Mouse (Mus musculus): Measurements from ENCODE around the gene Acss1.
A peak's percentile ranks its signal among the peaks of the same experiment; 100 is the strongest.

Acss1 gene

DNA sequence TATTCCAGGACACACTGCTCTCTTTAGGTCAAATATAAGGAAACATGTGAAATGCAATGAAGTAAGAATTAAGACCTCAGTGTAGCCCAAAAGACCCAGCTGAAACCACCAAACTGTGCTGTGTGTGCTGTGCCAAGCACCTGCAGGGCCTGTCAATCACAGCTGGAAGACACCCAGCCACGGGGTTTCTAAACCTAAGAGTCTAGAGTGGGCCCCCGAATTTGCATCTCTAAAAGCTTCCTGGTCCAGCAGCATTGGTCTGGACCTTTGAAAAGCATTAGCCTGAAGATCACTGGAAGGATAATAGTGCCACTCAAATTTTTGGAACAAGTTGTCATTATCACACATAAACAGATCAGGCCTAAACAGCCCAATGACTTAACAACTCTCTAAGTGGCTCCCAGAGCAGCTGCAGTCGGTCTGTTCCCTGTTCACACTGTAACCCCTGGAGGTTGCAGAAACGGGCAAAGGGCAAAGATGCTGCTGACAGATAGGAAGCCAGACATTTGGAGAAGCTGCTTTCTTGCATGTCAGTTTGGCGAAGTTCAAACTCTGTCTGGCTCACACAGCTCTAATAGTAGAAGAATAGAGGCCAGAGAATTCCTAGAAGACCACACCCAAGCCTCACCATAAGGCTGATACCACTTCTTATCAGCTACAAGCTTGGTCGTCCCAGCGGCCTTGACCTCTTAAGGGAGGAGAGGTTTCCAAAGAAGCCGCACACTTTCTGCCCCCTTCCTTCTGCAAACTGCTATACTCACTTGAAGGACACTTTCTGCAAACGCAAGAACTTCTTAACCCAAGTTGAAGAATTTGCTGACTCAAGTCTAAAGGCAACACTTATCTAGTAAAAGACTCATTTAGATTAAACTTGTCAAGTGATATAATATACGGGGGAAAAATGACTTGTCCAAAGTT lies 2.5 kb downstream of the Acss1 start:
- no peak for DNase-seq

DNA sequence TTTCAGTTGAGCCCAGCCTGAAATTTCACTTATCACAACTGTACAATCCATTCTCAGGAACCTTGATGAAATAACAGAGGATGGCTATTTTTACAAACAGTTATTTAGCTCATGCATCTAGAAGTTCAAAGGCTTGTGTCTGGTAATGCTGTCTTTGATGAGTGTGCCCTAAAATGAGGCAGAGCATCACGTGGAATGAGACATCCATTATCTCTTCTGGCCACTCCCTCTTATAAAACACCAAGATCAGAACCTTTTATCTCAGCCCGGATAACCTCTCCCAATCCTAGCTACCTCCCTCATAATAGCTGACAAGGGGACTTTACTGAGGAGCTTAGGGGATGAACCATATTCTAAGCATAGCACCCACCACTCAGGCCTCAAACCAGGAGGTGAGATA lies 3.3 kb downstream of the Acss1 start:
- DNase-seq = no peak

DNA sequence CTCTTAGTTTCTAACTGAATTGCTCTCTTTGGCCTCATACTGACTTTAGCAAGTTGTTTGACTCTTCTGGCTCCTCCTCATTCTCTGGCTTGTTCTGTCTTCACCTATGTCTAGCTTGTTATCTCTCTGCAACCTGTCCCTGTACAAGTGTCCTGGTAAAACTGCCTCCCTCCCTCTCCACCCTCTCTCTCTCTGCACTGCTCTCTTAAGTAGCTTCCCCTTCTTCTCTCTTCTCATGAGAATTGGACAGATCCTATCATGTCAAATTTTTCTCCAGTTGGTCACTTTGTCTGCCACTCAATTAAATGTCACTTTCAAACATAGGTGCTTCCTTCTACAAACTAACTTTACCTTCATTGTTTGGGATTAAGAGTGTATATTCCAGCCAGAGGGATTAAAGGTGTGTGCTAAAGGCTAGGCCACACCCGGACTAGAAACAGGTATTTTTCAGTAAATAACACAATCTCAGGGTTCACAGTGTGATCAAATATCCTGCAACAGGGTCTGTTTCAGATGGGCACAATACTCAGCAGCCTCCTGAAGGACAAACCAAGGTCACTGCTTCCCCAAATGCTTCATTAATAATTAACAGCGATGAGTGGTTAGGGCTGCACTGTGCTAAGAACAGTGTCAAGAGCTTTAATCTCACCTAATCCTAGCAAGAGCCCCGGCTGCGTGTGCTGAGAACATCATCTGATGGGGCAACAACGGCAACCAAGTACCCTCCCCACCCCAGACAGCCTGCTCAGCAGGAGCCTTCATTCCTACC lies 4.0 kb downstream of the Acss1 start:
- DNase-seq = no peak

DNA sequence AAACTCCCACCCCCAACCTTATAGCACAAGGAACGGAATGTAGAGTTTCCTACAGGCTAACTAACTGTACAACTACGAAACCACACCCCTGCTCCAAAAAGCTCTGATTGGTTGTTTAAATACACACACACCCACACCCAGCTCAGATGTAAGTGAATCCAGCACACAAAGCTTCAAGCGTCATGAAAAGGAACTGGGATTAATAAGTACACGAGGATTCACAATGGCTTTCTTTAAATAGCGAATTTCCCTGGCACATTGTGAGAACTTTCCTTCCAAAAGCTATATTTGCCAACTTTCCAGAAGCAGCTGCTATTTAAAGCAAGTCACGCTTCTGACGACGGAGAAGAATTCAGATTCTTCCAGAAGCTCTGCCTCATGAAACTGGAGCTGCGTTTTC lies 5.0 kb downstream of the Acss1 start:
- DNase-seq = no peak

DNA sequence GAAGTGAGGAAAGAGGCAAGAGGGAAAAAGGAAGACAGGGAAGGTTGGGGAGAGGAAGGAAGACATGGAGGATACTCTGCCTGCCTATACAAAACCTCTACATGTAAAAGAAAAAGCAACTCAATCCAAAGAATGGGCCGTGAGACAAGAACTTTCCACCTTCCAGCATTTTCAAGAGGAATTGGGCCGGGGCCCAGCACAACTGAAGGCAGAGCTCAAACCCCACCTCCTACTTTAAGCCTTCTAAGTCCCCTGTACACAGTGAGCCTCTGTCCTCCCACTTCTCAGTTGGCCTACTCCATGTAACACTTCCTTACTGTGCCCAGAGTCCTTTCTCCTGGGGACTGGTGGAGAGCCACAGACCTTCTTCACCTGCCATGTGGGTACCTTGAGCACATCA lies 6.3 kb downstream of the Acss1 start:
- no peak for DNase-seq

DNA sequence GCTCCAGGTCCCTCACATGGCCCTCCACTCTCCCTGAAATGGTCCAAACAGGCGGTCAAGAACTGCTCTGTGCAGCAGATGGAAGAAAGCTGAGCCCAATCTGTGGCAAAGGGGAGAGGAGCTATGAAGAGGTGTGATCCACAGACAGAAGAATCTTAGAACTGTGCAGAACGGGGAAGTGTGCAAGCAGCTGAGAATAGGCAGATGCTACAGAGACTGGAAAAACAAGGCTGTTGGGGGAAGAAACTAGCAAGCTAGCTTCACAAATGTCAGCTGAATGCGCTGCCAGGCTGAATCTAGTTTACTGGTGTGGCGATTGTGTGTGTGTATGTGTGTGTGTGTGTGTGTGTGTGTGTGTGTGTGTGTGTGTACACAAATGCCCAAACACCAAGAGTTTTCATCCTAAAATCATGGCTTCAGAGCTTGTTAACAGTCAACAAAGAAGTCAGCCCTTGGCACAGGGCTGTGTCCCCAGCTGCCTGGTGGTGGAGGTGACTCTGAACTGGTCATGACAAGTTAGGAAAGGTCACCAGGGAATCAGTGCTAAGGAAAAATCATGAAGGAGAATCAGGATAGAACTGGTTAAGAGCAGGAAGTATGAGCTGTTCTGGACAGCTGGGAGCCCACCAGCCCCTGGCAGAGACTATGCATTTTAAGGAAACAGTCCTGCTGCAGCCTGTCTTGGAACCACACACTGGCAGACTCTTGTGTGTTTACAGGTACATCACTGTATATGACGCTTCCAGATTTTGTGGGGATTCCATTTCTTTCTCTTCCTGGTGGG lies 7.4 kb downstream of the Acss1 start:
- no peak for DNase-seq

DNA sequence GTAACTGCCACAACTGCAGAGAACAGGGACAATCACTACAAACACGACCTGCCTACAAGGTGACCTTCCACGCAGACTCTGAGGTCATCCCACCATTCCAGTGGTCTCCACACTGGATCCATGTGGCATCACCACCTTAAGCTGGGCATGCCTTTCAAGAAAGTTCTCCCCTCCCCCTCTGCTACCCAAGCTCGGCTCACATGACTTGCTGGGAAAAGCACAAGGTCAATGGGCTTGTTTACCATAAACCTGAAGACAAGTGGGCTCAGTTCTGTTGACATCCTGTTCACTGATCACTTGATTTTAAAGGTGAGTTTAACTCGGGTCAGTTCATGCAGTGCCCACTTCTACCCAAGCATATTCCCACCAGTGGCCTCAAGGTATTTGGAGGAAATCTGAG lies 8.3 kb downstream of the Acss1 start:
- no peak for DNase-seq

DNA sequence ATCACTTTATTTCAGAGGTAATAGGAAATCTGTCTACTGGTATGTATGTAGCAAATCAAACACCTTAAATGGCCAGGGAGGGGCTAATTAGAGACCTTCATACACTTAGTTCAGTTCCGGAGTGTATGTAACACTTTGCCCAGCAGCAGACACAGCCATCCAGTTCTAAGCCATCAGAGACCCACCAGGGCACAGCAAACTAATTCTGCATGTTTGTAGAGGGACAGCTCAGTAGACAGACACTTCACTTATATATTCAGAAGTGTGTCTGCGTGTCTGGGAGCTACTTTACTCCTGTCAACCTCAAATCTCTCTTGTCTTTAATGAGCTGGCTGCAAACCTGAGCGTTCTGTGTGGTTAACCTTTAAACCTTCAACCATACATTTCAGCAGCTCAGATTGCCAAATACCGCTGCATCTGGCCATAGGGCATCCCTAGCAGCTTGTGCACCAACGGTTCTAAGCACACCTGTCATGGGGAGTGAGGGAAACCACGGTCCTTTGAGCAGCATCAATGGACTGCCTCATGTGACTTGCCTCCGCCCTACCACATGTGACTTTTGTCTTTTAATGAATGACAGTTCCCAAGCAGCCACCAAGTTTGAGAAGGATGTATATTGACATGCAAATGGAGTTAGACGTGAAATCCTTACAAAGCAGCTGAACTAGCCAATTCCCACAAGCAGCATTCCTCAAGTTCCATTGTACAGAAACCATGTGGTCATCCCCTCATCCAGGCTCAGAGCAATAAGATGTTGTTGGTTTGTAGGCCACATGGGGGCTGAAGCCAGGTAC lies 11.1 kb downstream of the Acss1 start:
- DNase-seq = no peak

DNA sequence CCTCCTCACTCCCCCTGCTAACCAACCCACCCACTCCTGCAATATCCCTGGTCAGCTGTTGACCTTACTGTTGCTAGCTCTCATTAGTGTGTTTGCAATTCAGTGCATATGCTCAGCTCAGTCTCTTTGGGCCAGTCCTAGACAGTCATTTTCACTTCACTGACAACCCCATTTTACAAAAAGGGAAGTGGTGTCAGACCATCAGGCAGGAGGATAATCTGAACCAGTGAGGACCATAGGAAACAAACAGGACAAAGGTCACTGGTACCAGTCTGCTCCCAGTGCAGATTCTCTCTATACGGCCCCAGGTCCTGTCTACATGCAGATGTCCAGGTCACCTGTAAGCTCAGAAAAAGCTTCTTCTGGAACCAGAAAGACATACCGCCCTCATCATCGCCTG lies 12.2 kb downstream of the Acss1 start:
- no peak for DNase-seq

DNA sequence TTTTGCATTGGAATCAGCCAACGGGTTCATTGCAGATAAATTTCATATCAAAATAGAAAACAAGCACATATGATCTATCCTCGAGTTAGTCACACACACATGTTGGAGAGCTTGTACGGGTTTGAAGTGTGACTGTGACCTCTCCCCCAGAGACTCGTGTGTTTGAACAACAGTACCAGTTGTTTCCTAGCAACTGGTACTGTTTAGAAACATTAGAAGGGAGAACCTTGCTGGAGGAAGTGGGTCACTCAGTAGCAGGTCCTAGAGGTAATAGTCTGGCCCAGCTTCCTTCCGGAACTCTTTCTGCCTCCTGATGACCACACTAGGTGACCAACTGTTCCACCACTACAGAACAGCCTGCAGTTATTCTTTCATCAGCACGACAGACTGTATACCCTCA lies 13.0 kb downstream of the Acss1 start:
- no peak for DNase-seq

DNA sequence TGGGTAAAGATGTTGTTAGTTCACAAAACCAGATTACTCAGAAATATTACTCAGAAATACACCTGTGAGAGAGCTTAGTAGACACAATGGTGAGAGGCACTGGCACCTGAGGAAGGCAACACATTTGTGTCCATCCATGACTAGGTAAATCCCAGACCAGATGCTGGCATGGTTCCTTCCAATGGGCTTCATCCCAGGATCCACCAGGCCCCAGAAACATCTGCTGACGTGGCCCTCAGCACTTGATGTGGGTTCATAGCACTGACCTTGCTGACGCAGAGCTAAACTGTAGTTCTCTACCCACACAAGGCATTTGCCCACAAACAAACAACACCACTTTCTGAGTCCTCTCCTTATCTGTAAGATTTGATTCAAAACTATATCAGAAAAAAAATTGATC lies 13.5 kb downstream of the Acss1 start:
- DNase-seq = no peak

DNA sequence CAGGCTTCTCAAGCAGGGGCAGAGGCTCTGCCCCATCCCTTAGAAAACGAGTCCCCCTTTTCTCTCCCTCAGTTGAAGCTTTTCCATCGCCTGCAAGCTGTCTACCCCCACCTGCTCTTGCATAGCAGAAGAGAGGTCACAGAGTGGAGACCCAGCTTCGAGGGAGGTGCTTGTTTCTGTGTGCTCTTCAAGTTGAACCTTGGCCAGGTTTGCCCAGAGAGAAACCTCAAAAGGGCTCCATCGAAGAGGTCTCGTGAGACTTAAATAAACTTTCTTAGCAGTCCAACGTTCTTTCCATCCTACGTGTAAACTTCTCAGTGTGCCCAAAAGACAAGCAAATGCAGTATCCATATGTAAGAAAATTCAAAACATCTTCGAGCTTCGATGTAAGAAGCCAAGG lies 16.9 kb downstream of the Acss1 start:
- DNase-seq = no peak

DNA sequence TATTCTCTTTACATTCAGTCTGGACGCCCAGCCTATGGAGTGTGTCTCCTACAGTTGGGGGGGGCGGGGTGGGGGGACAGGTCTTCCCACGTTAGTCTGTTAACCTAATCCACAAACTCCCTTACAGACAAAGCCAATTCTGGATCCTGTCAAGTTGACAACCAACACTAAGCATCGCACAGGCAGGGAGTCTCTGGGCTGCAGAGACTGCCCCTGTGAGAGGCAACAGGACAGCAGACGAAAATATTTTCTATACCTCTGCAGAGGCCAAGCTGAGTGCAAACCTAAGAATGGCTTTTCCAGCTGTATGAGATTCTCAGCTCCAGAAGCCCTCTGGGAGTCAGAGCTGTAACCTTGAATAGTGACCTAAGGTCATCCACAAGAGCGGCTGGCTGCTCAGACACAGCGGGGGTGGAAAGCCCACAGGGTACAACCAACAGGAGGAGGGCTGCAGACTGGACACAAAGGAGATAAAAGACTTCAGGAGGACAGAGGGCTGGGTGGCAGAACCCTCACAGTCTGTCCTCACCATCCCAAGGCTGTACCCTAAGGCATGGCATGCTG lies 17.7 kb downstream of the Acss1 start:
- no peak for DNase-seq

DNA sequence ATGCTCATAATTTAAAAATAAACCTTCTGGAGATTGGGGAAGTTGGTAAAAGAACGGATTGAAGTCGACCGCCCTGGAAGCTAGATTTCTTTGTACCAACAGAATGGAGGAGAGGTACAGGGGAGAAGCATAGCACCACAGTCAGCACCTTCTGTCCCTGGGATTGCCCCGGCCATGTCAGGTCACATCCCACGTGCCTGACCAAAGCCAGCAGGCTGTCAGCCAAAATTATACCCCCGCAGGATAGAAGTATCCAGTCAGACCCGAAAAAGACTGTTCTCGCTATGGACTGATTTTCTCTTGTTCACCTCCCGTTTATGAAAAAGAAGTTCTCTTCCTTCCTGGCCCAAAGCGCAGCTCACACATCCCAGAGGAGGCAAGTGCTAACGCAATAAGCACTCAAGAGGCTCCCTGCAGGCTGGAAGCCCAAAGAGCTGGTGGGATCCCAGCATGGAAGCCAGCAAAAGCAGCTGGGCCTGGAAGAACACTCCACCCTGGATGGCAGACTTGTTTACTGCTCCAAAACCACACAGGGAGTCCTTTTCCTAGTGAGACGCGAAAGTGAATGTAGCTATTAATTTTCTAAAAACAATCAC lies 19.9 kb downstream of the Acss1 start:
- no peak for DNase-seq

DNA sequence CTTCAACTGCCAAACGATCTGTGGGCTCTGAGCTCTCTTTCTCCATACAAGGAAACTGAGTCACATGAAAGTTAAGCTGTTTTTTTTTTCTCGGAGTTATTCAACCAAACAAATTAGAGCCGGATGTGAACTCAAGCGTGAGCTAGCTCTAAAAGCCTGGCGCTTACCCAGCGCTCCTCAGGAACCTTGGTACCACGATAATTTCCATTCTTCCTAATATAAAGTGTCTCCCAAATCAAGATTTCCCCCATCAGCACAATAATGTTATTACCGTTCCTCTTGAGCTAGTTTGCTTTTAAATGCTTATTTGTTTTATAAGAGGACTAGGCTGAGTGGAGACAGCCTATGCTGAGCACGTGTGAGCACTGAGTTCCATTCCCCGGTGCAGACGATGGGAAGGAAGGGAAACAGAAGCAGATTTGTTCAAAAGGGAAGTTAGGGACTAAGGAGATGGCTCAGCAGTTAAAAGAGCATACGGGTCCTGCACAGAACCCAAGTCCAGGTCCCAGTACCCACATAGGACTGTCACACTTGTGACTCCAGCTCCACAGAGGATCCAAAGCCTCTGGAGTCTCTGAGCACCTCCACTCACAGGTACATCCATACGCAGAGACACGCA lies 20.5 kb downstream of the Acss1 start:
- DNase-seq = no peak

DNA sequence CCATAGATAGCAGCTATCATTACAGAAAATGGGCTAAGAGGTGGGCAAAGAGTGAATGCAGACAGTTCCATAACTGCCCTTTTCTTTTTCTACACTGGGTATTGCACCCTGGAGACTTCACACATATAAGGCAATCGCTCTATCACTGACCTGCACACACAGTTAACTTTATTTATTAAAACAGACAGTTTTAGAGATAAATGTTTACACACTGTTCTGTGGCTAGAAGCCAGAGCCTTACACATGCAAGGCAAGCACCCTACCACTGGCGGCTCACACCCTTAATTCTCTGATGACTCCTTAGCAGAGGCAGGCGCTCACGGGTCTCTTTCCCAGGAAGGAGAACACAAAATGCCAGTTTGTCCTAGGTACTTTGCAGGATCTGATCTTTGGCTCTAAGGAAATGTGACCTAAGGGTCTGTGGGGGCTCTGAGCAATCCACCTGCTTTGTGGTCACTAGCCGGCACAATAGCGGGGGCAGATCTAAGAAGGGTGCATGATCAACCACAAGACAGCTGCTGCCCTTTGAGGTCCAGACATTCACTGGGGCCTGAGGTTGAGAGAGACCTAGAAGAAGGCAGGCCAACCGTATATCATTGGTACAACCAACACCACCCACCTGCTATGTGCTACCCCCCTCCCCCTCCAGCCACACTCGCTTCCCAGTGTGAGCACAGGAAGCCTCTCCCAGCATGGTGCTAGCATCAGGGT lies 21.7 kb downstream of the Acss1 start:
- DNase-seq = no peak

DNA sequence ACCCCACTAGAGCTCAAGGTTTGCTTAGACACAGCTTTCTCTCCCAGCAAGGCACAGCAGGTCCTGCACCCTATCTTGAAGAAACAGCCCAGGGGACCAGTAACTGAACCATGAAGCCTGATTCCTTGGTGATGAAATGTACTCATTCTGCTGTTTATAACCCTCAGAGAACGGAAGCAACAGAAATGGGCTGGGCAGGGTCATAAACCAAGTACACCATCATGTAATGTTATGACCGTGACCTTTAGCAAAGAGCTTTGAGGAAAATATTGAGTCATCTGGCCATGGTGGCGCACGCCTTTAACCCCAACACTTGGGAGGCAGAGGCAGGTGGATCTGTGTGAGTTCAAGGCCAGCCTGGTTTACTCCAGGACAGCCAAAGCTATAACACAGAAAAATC lies 23.1 kb downstream of the Acss1 start:
- DNase-seq = no peak

DNA sequence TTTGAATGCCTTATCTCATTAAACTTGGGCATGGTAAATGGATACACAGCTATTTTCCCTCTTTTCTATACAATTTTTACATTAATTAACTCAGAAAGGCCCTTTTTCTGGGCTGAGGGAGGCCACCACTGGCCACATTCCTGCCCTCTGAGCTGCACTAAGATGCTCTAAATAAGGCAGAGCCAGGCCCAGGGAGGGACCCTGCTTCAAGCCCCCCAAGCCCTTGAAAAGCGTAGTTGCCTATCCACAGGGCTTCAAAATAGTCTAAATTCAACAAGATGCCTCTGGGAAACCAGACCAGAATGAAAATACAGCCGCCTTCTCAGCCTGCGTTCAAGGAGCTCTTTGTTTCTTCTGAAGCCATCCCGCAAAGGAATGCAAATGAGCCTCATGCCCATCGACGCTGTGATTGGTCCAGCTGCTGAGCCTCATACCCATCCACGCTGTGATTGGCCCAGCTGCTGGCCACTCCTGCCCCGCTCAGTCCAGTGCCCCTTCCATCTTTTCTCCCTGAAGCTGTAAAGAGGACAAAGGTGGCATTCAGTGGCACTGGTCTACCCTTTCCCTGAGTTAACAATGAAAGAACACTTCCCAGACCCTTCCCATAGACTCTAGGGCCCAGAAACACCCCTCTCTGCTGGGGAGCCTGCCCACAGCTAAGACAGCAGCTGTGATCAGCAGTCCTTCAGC lies 24.4 kb downstream of the Acss1 start:
- DNase-seq = peak in 1 of 2 experiments; percentile 19

DNA sequence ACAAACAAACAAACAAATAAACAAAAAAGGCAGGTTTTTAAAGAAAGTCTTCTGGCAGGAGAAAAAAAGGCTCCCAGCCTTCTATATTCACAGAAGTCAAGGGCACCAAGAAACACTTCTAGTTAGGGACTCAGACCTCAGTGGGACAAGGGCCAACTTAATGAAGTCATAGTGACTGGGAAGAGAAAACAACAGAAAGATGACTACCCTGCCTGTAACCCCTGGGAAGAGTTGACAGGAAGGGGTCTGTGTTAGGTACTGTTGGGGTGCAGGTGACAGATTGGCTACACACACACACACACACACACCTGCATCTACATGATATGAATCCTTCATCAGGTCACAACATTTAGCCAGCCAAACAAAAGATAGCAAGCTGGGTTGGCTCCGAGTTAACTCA lies 25.1 kb downstream of the Acss1 start:
- no peak for DNase-seq

DNA sequence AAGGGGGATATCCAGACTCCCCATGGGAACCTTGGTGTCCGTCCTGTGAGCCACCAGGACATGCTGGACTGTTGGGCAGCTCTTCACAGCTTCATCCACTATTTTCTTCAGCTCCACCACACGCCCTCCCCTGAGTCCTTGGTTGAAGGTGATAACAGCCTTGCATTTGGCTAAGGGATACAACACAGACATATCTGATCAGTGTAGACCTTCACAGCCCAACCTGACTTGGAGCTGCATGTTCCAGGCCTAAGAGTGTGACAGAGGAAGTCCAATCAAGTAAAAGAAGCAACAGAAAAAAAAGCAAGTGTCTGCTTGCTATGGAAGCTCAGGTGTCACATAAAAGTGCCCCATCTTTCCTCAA lies 29.9 kb downstream of the Acss1 start:
- DNase-seq = no peak
